Mouse (Mus musculus) lung, postnatal 14 days (tissue): ENCODE results near the gene H1f0.

Experiments used
- DNase-seq: peaks from one replicate; pipeline ENCODE4 v3.0.0; 2021

Gene H1f0

DNA sequence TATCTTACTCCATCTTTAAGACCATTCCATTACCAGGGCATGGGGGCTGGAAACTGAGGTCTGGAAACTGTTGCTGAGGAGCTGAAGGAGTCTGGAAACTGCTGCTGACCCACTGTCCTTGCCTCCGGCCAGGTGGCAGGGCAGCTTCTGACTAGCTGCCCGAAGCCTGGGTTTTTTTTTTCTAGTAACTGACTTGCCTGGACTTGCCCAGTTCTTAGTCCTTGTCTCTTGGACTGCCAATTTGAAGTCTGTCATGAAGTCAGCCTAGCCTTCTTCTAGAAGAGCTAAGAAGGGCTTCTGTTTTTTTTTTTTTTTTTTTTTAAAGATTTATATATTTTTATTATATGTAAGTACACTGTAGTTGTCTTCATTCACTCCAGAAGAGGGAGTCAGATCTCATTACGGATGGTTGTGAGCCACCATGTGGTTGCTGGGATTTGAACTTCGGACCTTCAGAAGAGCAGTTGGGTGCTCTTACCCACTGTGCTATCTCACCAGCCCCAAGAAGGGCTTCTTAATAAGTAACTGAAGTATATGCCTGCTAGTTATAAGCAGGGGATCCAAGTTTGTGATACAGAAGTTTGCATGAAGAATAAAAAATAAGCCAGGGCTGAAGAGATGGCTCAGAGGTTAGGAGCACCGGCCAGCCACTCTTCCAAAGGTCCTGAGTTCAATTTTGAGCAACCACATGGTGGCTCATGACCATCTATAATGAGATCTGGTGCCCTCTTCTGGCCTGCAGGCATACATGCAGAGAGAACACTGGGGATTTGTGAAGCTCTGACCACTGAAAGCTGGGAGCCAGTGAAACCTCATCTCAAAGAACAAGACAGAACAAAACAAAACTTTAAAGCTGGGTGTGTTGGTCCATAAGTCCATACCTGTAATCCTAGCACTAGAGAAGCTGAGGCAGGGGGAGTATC is 43.1 kb downstream of the H1f0 start:
- DNase-seq, result peak; percentile 61

- no peak for DNase-seq
Observed at GRCm38 (mm10) chr15:79073752-79074151, 45.5 kb downstream of the H1f0 start.

- no peak for DNase-seq
Observed at GRCm38 (mm10) chr15:79074446-79074845, 46.2 kb downstream of the H1f0 start.

- peak; percentile 91 for DNase-seq
Observed at GRCm38 (mm10) chr15:79074913-79075532, 46.8 kb downstream of the H1f0 start, which contains the start of gene Eif3l. TSS of gene Eif3l (plus strand) at chr15:79075179.

GRCm38 (mm10) chr15:79075658-79076365 is 47.6 kb downstream of the H1f0 start:
- DNase-seq, result no peak

- DNase-seq, result no peak
Observed at GRCm38 (mm10) chr15:79079567-79079966, 51.3 kb downstream of the H1f0 start.
